Mouse (Mus musculus) CH12F3 (cell line): ENCODE data around the gene Bbc3.
"Not testable (repeated sequence)": the region's sequence is repeated elsewhere in the genome, so short reads cannot be mapped to it uniquely, and the experiment has no call there.

Experiments
- in situ Hi-C: fragments of 300-500 bp; cut with MboI; formaldehyde crosslinking; loops from 2 replicates; pipeline ENCODE4 v1.14.3; 2020; ENCODE audit warnings: low sequenced_read_pairs

Bbc3 gene

DNA sequence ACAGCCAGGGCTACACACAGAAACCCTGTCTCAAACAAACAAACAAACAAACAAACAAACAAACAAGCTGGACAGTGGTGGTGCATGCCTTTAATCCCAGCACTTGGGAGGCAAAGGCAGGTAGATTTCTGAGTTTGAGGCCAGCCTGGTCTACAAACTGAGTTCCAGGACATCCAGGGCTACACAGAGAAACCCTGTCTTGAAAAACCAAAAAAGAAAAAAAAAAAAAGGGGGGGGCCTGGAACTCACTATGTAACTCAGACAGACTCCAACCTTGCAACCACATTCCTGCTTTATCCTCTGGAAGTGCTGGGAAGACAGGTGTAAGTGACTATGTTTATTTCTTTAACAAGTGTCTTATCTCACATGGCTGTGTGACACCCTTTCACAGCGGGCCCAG lies at the start of gene Bbc3:
Bbc3 (plus strand) TSS at position 301 of the 400 bp plus-strand sequence.
- in situ Hi-C loops = not testable (repeated sequence)

DNA sequence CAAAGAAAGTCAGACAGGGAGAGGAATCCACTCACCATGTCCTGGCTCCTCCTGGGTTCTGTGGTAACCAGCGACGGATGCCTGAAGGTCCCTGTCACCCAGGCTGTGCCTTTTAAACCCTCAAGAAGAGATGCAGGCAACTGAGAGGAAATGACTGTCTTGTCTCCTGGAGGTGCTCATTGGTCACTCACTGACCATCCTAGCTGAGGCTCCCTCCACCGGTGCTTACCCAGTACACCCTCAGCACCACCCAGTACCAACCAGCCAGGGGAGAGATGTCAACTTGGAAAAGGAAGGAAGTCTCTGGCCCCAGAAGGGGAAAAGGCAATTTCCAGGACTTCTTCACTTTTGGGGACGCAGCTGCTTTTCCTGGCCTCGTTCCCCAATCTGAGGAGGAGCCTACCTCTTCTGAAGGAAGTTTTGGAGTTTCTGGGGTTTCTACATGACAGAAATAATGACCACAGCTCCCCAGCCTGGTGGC lies 49.0 kb upstream of the Bbc3 start, which contains the start of gene C5ar1:
C5ar1 (minus strand) TSS at position 431 of the 481 bp plus-strand sequence.
- in situ Hi-C loops = no loop called here

DNA sequence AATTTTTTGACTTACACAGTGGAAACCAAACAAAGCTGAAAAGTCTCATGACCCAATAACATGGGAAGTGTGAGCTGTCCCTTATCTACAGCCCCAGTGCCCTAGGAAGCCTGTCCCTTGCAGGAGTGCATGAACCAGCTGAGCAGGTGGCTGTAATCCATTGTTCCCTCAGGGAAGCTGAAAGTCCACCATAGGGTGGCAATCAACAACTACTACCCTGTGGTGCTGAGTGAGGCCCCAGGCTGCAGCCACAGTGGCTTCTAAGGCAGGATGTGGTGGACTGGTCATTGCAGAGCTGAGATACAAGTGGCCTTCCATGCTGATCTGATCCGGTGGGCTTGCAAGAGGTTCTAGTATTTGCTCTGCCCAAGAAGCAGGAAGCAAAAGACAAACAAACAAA lies 47.1 kb upstream of the Bbc3 start:
- in situ Hi-C loops = loop anchor here (10.0 kb wide), 1 partner anchor 46 kb away; no protein-coding TSS in a partner anchor

- in situ Hi-C loops = loop anchor here (10.0 kb wide), 1 partner anchor 48 kb away; no protein-coding TSS in a partner anchor
Measured at GRCm38 (mm10) chr7:16263015-16263787, 45.0 kb upstream of the Bbc3 start.

DNA sequence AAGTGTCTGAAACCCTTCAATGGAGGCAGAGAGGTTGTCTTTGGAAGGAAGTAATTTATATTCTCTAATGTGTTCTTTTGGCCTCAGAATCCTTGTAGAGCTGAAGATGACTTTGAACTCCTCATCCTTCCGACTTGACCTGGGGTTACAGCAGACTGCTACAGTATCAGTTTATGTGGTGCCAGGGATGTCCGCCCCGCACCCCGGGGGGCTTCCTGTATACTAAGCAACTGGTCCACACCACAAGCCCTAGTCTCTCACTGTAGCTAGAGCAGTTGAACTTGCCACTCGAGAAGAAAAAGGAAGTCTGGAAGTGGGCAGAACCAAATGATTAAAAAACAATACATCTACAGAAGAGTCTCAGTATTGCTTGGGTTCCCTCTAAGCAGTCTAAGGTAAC lies 44.4 kb upstream of the Bbc3 start:
- in situ Hi-C loops = loop anchor here (10.0 kb wide), 1 partner anchor 49 kb away; no protein-coding TSS in a partner anchor

GRCm38 (mm10) chr7:16265856-16266255 lies 42.3 kb upstream of the Bbc3 start:
- in situ Hi-C loops = loop anchor here (5.0 to 10.0 kb wide), 2 partner anchors 51 to 84 kb away; no protein-coding TSS in a partner anchor

DNA sequence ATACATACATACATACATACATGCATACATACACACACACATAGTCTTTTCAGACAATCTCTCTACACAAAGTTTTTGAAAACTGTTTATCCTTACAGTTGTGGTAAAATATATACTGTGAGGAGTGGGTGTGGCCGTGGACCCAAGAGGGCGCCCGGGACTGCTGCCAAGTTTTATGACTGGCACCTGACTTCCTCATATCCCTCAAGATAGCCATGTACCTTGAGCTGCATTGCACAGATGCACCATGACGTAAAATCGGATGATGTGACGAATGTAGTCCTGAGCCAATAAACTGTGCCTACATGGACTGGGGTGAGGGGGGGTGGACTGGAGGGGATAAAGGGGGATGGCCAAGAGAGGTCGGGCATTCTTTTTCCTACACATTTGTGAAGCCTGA lies 41.6 kb upstream of the Bbc3 start:
- in situ Hi-C loops = loop anchor here (5.0 to 10.0 kb wide), 2 partner anchors 52 to 84 kb away; no protein-coding TSS in a partner anchor

DNA sequence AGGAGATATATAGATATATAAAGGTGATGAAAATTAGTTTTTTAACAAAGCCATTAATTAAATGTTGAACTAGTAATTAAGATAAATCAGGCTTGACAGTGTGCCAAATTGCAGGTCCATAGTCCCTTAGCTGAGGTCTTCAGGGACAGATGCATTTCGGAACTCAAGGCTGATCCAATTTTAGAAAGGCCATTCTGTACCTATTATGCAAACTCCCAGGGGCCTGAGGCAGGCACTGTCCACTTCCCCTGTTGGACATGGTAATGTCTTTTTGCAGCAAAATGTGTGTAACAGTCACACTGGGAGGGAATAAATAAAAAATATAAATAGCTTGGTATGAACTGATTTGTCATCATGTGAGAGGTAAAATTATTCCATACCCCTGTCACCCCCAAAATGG lies 37.1 kb upstream of the Bbc3 start:
- in situ Hi-C loops = no loop called here

DNA sequence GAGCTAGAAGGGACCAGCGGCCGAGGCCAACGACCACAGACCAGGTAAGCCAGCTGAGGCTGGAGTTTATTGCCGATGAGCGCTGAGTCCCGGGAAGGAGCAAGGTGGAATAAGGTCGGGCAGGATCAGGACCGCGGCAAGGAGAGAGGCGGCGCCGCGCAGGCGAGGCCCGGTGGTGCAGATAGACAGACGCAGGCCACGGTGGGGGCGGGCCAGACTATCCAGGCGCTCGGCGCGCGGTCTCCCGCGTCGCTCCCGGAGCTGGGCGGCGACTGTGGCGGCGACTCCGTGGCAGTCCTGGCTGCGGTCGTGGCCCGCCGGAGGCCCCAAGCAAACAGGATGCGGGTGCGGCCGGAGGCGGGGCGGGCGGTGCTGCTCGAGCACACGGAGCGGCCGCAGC lies 35.5 kb upstream of the Bbc3 start:
- in situ Hi-C loops = no loop called here

GRCm38 (mm10) chr7:16273081-16273765 lies 35.0 kb upstream of the Bbc3 start, which contains the start of gene Inafm1:
Gene Inafm1, minus strand, starts transcription at chr7:16273617.
- in situ Hi-C loops = no loop called here

- in situ Hi-C loops = no loop called here
Measured at GRCm38 (mm10) chr7:16273766-16274140, 34.4 kb upstream of the Bbc3 start.

- in situ Hi-C loops = no loop called here
Measured at GRCm38 (mm10) chr7:16274922-16275890, 33.0 kb upstream of the Bbc3 start.

- in situ Hi-C loops = no loop called here
Measured at GRCm38 (mm10) chr7:16280721-16281120, 27.5 kb upstream of the Bbc3 start.

DNA sequence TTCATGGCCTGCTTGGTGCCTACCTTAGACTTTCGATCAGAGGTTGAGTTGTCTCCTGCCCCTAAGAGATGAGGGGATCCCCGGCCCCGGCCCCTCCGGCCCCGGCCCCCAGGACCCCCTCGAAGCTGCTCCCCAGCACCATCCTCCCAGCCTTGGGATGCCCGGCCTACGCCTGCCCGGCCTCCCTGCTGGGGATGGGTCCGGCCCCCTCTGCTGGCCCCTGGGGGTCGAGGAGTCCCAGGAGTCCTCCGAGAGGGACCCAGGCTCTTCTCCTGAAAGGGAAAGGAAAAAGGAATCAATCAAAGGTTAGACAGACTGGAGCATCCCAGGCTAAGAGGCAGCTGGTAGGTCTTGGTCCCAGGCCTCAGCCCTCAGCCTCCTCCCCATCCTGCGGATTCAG lies 25.9 kb upstream of the Bbc3 start:
- in situ Hi-C loops = no loop called here

DNA sequence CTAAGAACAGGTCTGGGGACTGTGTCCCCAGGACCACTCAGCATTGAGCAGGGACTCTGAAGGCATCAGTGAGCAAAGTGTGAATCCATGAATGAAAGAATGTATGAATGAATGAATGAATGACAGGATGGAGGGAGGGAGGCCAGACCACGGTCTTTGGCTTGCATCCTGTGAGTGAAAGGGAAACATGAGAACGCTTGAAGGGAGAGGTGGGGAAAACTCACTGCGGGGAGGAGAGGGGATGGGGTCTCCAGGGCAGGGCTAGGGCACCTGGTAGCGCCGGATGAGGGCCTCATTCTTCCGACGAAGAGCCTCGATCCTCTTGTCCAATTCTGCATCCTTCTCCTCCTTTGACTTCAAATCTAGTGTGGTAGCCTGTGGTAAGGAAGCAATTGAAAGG lies 24.2 kb upstream of the Bbc3 start:
- in situ Hi-C loops = no loop called here

DNA sequence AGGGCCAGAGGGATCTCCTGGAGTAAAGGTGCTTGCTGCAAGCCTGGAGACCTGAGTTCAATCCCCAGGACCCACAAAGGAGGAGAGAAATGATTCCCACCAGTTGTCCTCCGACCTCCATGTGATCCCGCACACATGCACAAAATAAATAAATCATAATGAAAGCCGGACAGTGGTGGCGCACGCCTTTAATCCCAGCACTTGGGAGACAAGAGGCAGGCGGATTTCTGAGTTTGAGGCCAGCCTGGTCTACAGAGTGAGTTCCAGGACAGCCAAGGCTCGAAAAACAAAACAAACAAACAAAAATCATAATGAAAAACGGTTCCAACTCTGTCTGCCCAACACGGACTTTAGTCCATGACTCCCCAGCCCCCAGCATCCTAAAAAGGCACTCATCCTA lies 23.3 kb upstream of the Bbc3 start:
- in situ Hi-C loops = no loop called here

- in situ Hi-C loops = no loop called here
Measured at GRCm38 (mm10) chr7:16285450-16286025, 22.7 kb upstream of the Bbc3 start.

DNA sequence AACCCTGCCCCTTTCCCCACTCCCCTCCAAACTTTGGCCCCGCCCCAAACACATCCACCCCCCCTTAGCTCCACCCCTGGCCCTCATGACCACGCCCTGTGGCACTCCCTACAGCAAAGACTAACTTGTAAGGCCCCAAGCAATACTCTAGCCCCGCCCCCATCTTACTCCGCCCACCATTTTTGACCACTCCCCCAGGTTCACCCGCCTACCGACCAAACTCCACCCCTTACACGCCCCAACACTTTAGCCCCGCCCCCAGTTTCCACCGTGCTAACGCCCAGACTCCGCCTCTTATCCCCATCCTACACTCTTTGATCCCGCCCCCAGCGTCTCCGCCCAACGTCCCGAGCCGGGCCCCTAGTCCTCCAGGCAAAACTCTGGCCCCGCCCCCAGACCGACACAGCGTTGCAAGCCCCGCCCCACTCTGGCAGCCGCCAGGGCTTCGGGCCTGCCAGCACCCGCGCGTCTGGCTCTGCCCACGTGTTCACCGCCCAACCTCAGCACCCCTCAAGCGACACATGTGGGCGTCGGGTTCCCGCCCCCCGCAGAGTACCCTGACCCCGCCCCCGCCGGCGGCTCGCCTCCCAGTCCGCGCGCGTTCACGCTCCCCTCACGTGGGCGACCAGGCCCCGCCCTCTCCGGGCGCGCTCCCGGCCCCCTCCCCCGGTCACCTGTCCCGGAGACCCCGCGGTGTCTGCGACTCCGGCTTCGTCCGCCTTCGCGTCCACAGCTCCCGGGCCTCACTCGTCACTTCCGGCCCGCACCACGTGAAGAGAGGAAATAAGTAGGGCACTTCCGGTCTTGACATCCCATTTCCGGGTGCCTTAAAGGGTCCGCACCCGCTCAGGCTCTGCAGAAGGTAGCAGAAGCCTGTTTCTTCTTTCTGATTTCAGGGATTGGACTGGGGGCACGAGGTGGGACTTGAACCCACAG lies 21.9 kb upstream of the Bbc3 start, which contains the start of gene Ccdc9:
Ccdc9 (minus strand) TSS at position 770 of the 936 bp plus-strand sequence.
- in situ Hi-C loops = no loop called here

- in situ Hi-C loops = no loop called here
Measured at GRCm38 (mm10) chr7:16287016-16287415, 21.2 kb upstream of the Bbc3 start.
